Comparison of ENCODE assay signal across 18 mouse cellular contexts in the genomic region with DNA sequence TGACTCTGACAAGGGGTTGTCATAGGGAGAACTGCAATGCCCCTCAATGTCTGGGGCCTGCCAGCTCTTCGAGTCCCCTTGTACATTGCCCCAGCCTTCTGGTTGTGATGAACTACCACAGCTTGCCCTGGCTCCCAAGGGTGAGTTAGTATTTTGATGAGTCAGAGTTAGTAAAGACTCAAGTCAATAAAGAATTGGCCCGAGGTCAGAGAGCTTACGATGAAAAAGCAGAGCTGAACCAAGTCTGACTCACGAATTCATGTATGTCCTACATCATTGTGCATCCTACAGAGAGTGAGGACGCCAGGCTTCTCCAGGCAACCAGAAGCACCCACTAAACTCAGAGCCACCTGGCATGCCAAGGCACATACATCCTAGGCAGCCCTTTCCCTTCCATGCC.
"Had no signal": no experiment of that assay in that cellular context is flagged by ENCODE, and none has a peak within 500 bp of the region (broad histone marks: within the 10 kb centered on the region; RNA-seq: fewer than 3 reads in every experiment).

No protein-coding gene starts in this region.

- DNase-seq: liver, postnatal 0 days; lung, adult 2 months; lung, postnatal 14 days; lung, postnatal 36 days; midbrain, embryonic 14.5 days; right cerebral cortex, postnatal 14 days; thymus, adult 2 months; thymus, postnatal 25 days; thymus, postnatal 4 days had no signal

- H3K27ac ChIP-seq: lung, embryonic 15.5 days; macrophage; midbrain, embryonic 10.5 days; midbrain, embryonic 12.5 days; neural tube, embryonic 12.5 days; stomach, embryonic 15.5 days; stomach, postnatal 0 days had no signal

- H3K9me3 ChIP-seq: lung, embryonic 15.5 days; midbrain, embryonic 10.5 days; midbrain, embryonic 12.5 days; neural tube, embryonic 12.5 days; stomach, embryonic 15.5 days had no signal

- H3K4me2 ChIP-seq: lung, embryonic 15.5 days; midbrain, embryonic 12.5 days; neural tube, embryonic 12.5 days; stomach, embryonic 15.5 days had no signal

- H3K4me1 ChIP-seq: lung, embryonic 15.5 days; midbrain, embryonic 10.5 days; midbrain, embryonic 12.5 days; neural tube, embryonic 12.5 days; stomach, embryonic 15.5 days had no signal

- H3K9ac ChIP-seq: liver, postnatal 0 days; lung, embryonic 15.5 days; midbrain, embryonic 12.5 days; neural tube, embryonic 12.5 days; stomach, embryonic 15.5 days had no signal

- H3K4me3 ChIP-seq: lung, embryonic 15.5 days; midbrain, embryonic 10.5 days; midbrain, embryonic 12.5 days; neural tube, embryonic 12.5 days; stomach, embryonic 15.5 days had no signal

- H3K36me3 ChIP-seq: lung, embryonic 15.5 days; midbrain, embryonic 10.5 days; midbrain, embryonic 12.5 days; neural tube, embryonic 12.5 days; stomach, embryonic 15.5 days had no signal

- H3K27me3 ChIP-seq: lung, embryonic 15.5 days; midbrain, embryonic 12.5 days; neural tube, embryonic 12.5 days; stomach, embryonic 15.5 days had no signal

- ATAC-seq: liver, postnatal 0 days; lung, postnatal 0 days; midbrain, embryonic 16.5 days had no signal
